Mouse (Mus musculus) lung, embryonic 16.5 days (tissue): ENCODE measurements around the gene Pik3r6. TPM values are rescaled to one million over a fixed set of nuclear protein-coding genes. Genes with fewer than 3 reads are reported as not detected.

Source experiments
- ATAC-seq: fragments of 200-750 bp; cut with Nextera tagmentation; 2 replicates; pipeline ENCODE4 v1.8.0; 2017; ENCODE audit warnings: low read depth, mild to moderate bottlenecking, moderate library complexity
- H3K27ac ChIP-seq: fragments of 300-500 bp; sonication (generic); 2 replicates; pipeline ENCODE4 v1.5.1; 2014; ENCODE audit warnings: mild to moderate bottlenecking, control low read depth, low read length
- H3K27me3 ChIP-seq: fragments of 300-500 bp; sonication (generic); 2 replicates; pipeline ENCODE4 v1.6.1; 2014; ENCODE audit warnings: low read depth, low read length, mixed read lengths; ENCODE audit not compliant: control insufficient read depth, insufficient read depth
- H3K36me3 ChIP-seq: fragments of 300-500 bp; sonication (generic); 2 replicates; pipeline ENCODE4 v1.6.1; 2014; ENCODE audit warnings: low read length; ENCODE audit not compliant: control insufficient read depth, insufficient read depth
- H3K4me1 ChIP-seq: fragments of 300-500 bp; sonication (generic); replicated peaks from 2 replicates; pipeline ENCODE4 v1.6.1; 2014; ENCODE audit warnings: low read length, mixed read lengths; ENCODE audit not compliant: control insufficient read depth, insufficient read depth
- H3K4me2 ChIP-seq: fragments of 300-500 bp; sonication (generic); 2 replicates; pipeline ENCODE4 v1.6.1; 2014; ENCODE audit warnings: low read depth, low read length, control low read depth
- H3K4me3 ChIP-seq: fragments of 300-500 bp; sonication (generic); 2 replicates; pipeline ENCODE4 v1.5.1; 2014; ENCODE audit warnings: mild to moderate bottlenecking, low read length, control low read depth
- H3K9ac ChIP-seq: fragments of 300-500 bp; sonication (generic); 2 replicates; pipeline ENCODE4 v1.6.1; 2014; ENCODE audit warnings: low read length, control low read depth
- H3K9me3 ChIP-seq: fragments of 300-500 bp; sonication (generic); 2 replicates; pipeline ENCODE4 v1.6.1; 2016; ENCODE audit warnings: low read length; ENCODE audit not compliant: control insufficient read depth
- WGBS: fragments of 180-500 bp; shearing (Covaris S2); extraction: QIAGEN DNeasy Blood & Tissue Kit; methylation state at CpG from one replicate; pipeline ENCODE4 v1.1.7; 2014; 5-methylcytosine and 5-hydroxymethylcytosine counted together
- polyA plus RNA-seq: library from polyadenylated mRNA; unstranded; fragments of >200 nt; fragmentation: Nextera tagmentation; extraction: Ambion mirVana; gene quantifications from 2 replicates; pipeline ENCODE4 v1.2.1, GENCODE M21; 2015

The Pik3r6 gene
- polyA plus RNA-seq, 1 experiment from 2014 or later, result 6.0 TPM

DNA sequence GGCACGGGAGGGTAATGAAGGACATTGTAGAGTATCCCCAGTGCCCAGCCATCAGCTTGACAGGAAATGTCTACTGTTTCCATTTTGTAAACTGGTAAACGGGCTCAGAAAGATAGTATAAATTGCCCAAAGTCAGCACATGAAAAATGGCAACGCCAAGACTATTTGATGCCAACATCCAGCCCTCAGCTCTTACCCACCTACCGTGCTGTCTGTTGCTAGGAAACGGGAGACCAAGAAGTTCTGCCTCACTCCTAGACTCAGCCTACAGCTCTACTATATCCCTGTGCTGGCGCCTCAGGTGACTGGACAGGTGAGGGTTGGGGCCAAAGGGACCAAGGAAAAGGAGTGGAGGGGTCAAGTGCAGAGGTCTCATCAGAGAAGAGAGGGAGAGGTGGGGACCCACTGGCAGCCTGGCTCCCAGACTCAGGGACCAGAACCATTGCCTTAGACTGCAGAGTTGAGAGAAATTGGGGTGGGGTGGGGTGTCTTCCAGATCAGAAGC lies 31.2 kb downstream of the Pik3r6 start:
- Histone ChIP-seq H3K4me3 (no peak overlapping the region), H3K27ac (no peak overlapping the region), H3K27me3 (no peaks in the 10 kb centered on the region; the same call in 1 of the 2 replicates), H3K4me1 (peaks cover 8% of the 10 kb centered on the region), H3K9ac (no peak overlapping the region), H3K9me3 (no peaks in the 10 kb centered on the region), H3K36me3 (no peaks in the 10 kb centered on the region), H3K4me2 (no peak overlapping the region)
- no peak for ATAC-seq
- 70% methylated on average over 6 of the region's 6 CpGs for WGBS

DNA sequence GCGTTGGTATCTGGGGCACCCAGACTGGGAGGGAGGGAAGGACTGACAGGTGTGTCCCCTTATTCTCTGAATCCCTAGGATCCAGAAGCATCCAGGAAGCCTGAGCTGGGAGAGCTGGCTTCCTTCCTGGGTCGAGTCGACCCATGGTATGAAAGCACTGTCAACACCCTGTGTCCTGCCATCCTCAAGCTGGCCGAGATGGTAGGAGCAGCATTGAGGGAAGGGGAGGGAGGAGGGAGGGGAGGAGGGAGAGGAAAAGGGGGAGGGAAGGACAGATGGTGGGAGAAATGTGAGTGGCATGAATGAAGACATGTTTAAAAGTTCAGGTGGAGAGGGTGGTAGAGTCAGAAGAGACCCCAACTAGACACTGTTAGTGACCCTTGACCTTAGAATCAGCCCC lies 33.2 kb downstream of the Pik3r6 start:
- H3K9me3 ChIP-seq, result no peaks in the 10 kb centered on the region
- WGBS, result 51% methylated on average over 4 of the region's 4 CpGs

DNA sequence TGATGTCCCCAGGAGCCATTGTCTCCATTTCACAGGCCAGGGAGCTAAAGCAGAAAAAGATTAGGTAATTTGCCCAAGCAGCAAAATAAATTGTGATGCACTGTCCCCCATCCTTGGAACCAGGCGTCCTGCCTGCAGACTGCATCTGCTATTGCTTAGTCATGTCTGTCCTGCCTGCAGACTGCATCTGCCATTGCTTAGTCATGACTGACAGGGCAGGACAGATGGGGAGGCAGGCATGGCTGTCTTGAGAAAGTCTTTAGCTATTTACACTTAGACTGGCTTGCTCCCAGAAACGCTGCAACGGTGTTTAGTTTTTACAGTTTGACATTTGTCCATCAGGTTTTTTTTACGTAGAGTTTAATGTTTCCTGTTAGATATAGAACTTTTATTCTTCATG lies 33.6 kb downstream of the Pik3r6 start:
- H3K9ac ChIP-seq, result no peak overlapping the region
- no peak overlapping the region for H3K4me3 ChIP-seq
- H3K27ac ChIP-seq, result no peak overlapping the region
- peak; percentile 32; the same call in 1 of the 2 replicates for ATAC-seq
- H3K36me3 ChIP-seq, result no peaks in the 10 kb centered on the region
- H3K4me1 ChIP-seq, result peaks cover 8% of the 10 kb centered on the region
- H3K27me3 ChIP-seq, result no peaks in the 10 kb centered on the region
- 35% methylated on average over 4 of the region's 4 CpGs for WGBS
- no peak overlapping the region for H3K4me2 ChIP-seq
- no peaks in the 10 kb centered on the region for H3K9me3 ChIP-seq

More for the DNA sequence above, 33.2 kb downstream of the Pik3r6 start:
- peaks cover 8% of the 10 kb centered on the region for H3K4me1 ChIP-seq
- no peak overlapping the region for H3K4me2 ChIP-seq
- H3K9ac ChIP-seq, result no peak overlapping the region
- H3K27ac ChIP-seq, result no peak overlapping the region
- H3K36me3 ChIP-seq, result no peaks in the 10 kb centered on the region
- no peaks in the 10 kb centered on the region for H3K27me3 ChIP-seq
- H3K4me3 ChIP-seq, result no peak overlapping the region
- no peak for ATAC-seq

DNA sequence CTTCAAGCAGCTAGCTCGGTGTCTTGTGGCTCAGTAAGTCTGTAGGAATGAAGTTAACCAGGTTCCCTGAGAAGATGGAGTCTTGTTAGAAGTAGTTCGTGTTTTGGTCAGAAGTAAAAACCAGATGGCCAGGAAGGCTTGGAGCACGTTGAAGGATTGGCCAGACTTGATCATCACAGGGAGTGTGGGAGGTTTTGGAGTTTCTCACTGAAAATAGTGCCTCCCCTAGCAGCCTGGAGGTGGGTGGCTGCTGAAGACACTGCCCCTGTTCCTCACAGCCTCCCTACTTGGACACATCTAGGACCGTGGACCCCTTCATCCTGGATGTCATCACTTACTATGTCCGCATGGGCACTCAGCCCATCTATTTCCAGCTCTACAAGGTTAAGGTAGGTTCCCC lies 36.8 kb downstream of the Pik3r6 start:
- H3K4me3 ChIP-seq, result no peak overlapping the region
- no peaks in the 10 kb centered on the region for H3K9me3 ChIP-seq
- H3K4me2 ChIP-seq, result no peak overlapping the region
- no peaks in the 10 kb centered on the region for H3K27me3 ChIP-seq
- WGBS, result 55% methylated on average over 5 of the region's 5 CpGs
- H3K27ac ChIP-seq, result no peak overlapping the region
- ATAC-seq, result no peak
- no peaks in the 10 kb centered on the region for H3K36me3 ChIP-seq
- no peak overlapping the region for H3K9ac ChIP-seq
- H3K4me1 ChIP-seq, result no peaks in the 10 kb centered on the region

DNA sequence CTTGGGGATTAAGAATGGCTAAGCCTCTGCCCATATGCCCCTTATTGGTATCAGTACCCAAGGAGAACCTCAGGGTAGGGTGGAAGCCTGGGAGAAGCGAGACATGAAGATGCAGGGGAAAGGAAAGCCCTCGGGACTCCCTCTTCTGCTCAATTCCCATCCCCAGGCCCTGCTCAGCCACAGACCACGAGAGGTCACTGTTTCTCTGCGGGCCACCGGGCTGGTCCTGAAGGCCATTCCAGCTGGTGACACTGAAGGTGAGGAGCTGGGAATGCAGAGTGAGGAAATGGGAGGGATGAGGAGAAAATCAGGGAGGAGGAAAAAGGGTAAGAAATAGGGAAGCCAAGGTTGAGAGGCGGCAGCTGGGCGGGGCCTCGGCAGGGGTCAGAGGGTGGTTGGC lies 41.7 kb downstream of the Pik3r6 start:
- Histone ChIP-seq H3K27ac (no peak overlapping the region), H3K36me3 (no peaks in the 10 kb centered on the region), H3K9ac (no peak overlapping the region), H3K9me3 (no peaks in the 10 kb centered on the region), H3K4me2 (no peak overlapping the region), H3K4me3 (no peak overlapping the region), H3K27me3 (no peaks in the 10 kb centered on the region), H3K4me1 (peaks cover 13% of the 10 kb centered on the region)
- 11% methylated on average over 8 of the region's 8 CpGs for WGBS
- peak; percentile 36; the same call in 1 of the 2 replicates for ATAC-seq

DNA sequence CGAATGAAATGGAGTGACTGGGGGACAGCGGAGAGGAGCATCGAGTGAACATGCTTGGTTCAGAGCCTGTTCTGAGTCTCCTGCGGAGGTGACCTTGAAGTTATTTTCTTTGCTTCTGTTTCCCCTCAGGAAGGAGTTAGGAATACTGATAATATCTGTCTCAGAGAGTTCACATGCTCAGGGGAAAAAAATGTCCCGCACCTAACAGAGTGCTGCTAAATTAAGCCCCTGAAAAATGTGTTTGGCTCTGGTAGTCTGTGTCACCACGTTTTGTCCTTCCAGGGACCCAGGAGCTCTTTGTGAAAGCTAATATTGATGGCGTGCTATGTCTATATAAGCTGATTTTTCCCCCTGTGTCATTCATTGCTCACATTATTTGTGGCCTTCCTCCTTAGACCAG lies 42.4 kb downstream of the Pik3r6 start:
- Histone ChIP-seq H3K27ac (no peak overlapping the region), H3K4me1 (peaks cover 13% of the 10 kb centered on the region), H3K27me3 (no peaks in the 10 kb centered on the region), H3K9ac (no peak overlapping the region), H3K9me3 (no peaks in the 10 kb centered on the region), H3K4me3 (no peak overlapping the region), H3K36me3 (no peaks in the 10 kb centered on the region), H3K4me2 (no peak overlapping the region)
- 43% methylated on average over 7 of the region's 7 CpGs for WGBS
- ATAC-seq, result no peak

DNA sequence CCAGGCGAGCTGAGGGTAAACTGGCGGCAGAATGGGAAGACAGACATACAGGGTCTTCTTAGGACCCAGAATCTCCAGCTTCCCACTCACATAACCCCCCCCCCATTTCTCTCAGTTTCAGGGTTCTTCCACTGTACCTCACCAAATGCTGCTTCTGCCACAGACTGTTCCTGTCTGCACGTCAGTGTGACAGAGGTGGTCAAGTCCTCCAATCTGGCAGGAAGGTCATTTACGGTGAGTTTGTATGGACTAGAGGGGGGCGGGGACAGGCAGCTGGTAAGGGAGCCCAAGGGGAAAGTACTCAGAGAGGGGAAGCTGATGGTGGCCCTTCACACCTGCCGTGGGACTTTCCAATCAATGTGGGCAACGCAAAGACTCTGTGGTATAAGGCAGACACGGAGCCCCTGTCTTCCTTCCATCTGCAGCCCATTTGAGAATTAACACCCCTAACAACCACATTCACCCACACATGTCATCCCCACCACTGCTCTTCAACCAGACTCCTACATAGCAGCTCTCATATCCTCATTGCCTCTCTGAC lies 42.9 kb downstream of the Pik3r6 start:
- no peak overlapping the region for H3K27ac ChIP-seq
- H3K4me2 ChIP-seq, result no peak overlapping the region
- H3K36me3 ChIP-seq, result no peaks in the 10 kb centered on the region
- H3K4me3 ChIP-seq, result no peak overlapping the region
- no peaks in the 10 kb centered on the region for H3K27me3 ChIP-seq
- no peak overlapping the region for H3K9ac ChIP-seq
- H3K9me3 ChIP-seq, result no peaks in the 10 kb centered on the region
- 71% methylated on average over 8 of the region's 8 CpGs for WGBS
- H3K4me1 ChIP-seq, result peaks cover 13% of the 10 kb centered on the region
- ATAC-seq, result no peak

DNA sequence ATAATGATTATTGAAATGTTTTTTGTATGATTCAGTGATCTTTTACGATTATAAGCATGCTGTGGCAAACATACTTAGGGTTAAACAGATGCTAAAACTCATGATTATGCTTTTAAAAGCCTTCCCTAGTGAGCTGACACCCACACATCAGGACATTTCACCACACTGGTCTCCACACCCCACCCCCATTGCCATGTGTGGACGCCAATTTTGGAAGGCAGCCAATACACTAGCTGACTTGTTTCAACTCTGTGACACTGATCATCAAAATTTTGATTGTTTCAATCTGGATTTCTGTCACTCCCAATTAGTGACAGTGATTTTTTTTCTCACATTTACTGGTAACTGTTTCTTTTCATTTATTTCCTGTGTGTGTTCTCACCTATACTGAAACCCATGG lies 44.7 kb downstream of the Pik3r6 start:
- Histone ChIP-seq H3K4me1 (peaks cover 13% of the 10 kb centered on the region), H3K36me3 (no peaks in the 10 kb centered on the region), H3K4me3 (no peak overlapping the region), H3K27ac (no peak overlapping the region), H3K4me2 (no peak overlapping the region), H3K27me3 (no peaks in the 10 kb centered on the region), H3K9me3 (no peaks in the 10 kb centered on the region), H3K9ac (no peak overlapping the region)
- 33% methylated on average over 2 of the region's 2 CpGs for WGBS
- peak; percentile 65; the same call in 1 of the 2 replicates for ATAC-seq

DNA sequence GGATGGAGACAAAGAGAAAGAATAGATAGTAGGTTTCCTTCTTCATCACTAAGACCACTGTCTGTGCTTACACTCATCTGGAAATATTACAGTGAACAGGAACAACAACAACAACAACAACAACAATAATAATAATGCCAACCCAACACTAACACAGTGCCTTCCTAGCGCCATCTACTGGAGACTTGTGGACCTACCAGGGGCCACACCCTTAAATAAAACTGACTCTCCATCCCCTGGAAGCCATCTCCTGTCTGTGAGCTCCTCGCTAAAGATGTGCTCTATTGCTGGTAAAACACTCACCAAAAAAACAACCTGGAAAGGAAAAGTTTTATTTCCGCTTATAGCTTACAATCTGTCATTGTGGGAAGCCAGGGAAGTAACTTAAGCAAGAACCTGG lies 46.8 kb downstream of the Pik3r6 start:
- H3K36me3 ChIP-seq, result no peaks in the 10 kb centered on the region
- H3K27ac ChIP-seq, result no peak overlapping the region
- no peaks in the 10 kb centered on the region for H3K9me3 ChIP-seq
- H3K4me1 ChIP-seq, result peaks cover 13% of the 10 kb centered on the region
- no peak for ATAC-seq
- 44% methylated on average over 3 of the region's 3 CpGs for WGBS
- no peak overlapping the region for H3K9ac ChIP-seq
- H3K4me3 ChIP-seq, result no peak overlapping the region
- no peaks in the 10 kb centered on the region for H3K27me3 ChIP-seq
- H3K4me2 ChIP-seq, result no peak overlapping the region

DNA sequence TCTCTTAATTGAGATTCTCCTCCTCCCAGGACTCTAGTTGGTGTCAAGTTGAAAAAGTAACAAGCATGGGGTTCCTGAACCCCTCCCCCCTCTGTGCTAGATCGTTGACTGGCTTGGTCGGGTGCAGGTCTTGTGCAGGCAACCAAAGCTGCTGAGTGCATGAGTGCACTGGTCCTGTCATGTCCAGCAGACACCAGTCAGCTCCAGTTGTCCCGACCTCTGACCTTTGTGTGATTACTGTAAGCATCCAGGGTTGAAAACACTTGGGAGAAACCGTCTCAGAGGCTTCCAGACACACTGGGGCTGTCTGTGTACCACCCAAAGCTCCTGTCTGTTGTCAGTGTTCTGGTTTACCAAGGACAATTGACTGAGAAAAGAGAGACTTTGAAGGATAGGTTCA lies 47.5 kb downstream of the Pik3r6 start:
- WGBS, result 32% methylated on average over 4 of the region's 4 CpGs
- no peak overlapping the region for H3K4me3 ChIP-seq
- no peak overlapping the region for H3K27ac ChIP-seq
- H3K36me3 ChIP-seq, result no peaks in the 10 kb centered on the region
- ATAC-seq, result peak; percentile 42; the same call in 1 of the 2 replicates
- no peak overlapping the region for H3K9ac ChIP-seq
- no peaks in the 10 kb centered on the region for H3K27me3 ChIP-seq
- no peak overlapping the region for H3K4me2 ChIP-seq
- no peaks in the 10 kb centered on the region for H3K9me3 ChIP-seq
- H3K4me1 ChIP-seq, result peaks cover 13% of the 10 kb centered on the region
